Mouse (Mus musculus): ENCODE measurements around the gene Cage1.

GRCm38 (mm10) chr13:37992638-37993371, 44.1 kb downstream of the Cage1 start:
- TF ChIP-seq CTCF (IDR thresholded peaks at IDR 0.05; ENCODE audit: low read depth), result no peak
- no peak for TF ChIP-seq EP300 (IDR thresholded peaks at IDR 0.05; ENCODE audit: low read depth)
